Mouse (Mus musculus) intestine, embryonic 15.5 days (tissue): ENCODE measurements at regions not wholly inside any gene's neighbourhood (a gene's known extent, or its start where the extent isn't known, plus 50 kb on each side); places are given as distances from the start of the nearest gene placed in this dataset.

Experiments
- ATAC-seq: fragments of 200-750 bp; cut with Nextera tagmentation; 2 replicates; pipeline ENCODE4 v1.8.0; 2017; ENCODE audit warnings: moderate TSS enrichment, moderate library complexity
- H3K27ac ChIP-seq: fragments of 300-500 bp; sonication (generic); 2 replicates; pipeline ENCODE4 v1.5.1; 2015; ENCODE audit warnings: mild to moderate bottlenecking, inconsistent platforms
- H3K27me3 ChIP-seq: fragments of 300-500 bp; sonication (generic); replicated peaks from 2 replicates; pipeline ENCODE4 v1.6.1; 2015; ENCODE audit warnings: inconsistent platforms
- H3K36me3 ChIP-seq: fragments of 300-500 bp; sonication (generic); 2 replicates; pipeline ENCODE4 v1.6.1; 2015; ENCODE audit warnings: inconsistent platforms
- H3K4me1 ChIP-seq: fragments of 300-500 bp; sonication (generic); replicated peaks from 2 replicates; pipeline ENCODE4 v1.6.1; 2015; ENCODE audit warnings: inconsistent platforms
- H3K4me2 ChIP-seq: fragments of 300-500 bp; sonication (generic); replicated peaks from 2 replicates; pipeline ENCODE4 v1.6.1; 2015; ENCODE audit warnings: mild to moderate bottlenecking, inconsistent platforms
- H3K4me3 ChIP-seq: fragments of 300-500 bp; sonication (generic); replicated peaks from 2 replicates; pipeline ENCODE4 v1.5.1; 2015; ENCODE audit warnings: inconsistent platforms
- H3K9ac ChIP-seq: fragments of 300-500 bp; sonication (generic); 2 replicates; pipeline ENCODE4 v1.6.1; 2015; ENCODE audit warnings: inconsistent platforms
- H3K9me3 ChIP-seq: fragments of 300-500 bp; sonication (generic); 2 replicates; pipeline ENCODE4 v1.6.1; 2016; ENCODE audit warnings: inconsistent platforms
- WGBS: fragments of 180-500 bp; shearing (Covaris S2); methylation state at CpG from one replicate; pipeline ENCODE4 v1.1.7; 2015; 5-methylcytosine and 5-hydroxymethylcytosine counted together

- H3K9me3 ChIP-seq, result no peaks in the 10 kb centered on the region
- H3K9ac ChIP-seq, result no peak overlapping the region
- no peaks in the 10 kb centered on the region for H3K4me1 ChIP-seq
- H3K4me2 ChIP-seq, result no peak overlapping the region
- H3K36me3 ChIP-seq, result no peaks in the 10 kb centered on the region
- H3K4me3 ChIP-seq, result no peak overlapping the region
- no peak overlapping the region for H3K27ac ChIP-seq
- no peaks in the 10 kb centered on the region for H3K27me3 ChIP-seq
- ATAC-seq, result no peak
- 81% methylated on average over 12 of the region's 12 CpGs for WGBS
These were observed 76.9 kb upstream of the Rfx3 start for GRCm38 (mm10) chr19:28087607-28088546.

GRCm38 (mm10) chr19:28070386-28070785, 59.4 kb upstream of the Rfx3 start:
- no peak overlapping the region for H3K4me2 ChIP-seq
- H3K27me3 ChIP-seq, result no peaks in the 10 kb centered on the region
- WGBS, result 86% methylated on average over 3 of the region's 3 CpGs
- no peak for ATAC-seq
- H3K4me3 ChIP-seq, result no peak overlapping the region
- H3K27ac ChIP-seq, result no peak overlapping the region
- no peak overlapping the region for H3K9ac ChIP-seq
- no peaks in the 10 kb centered on the region for H3K9me3 ChIP-seq
- H3K4me1 ChIP-seq, result no peaks in the 10 kb centered on the region
- no peaks in the 10 kb centered on the region for H3K36me3 ChIP-seq
